8 mouse cellular contexts compared by ENCODE assay signal in the genomic region with DNA sequence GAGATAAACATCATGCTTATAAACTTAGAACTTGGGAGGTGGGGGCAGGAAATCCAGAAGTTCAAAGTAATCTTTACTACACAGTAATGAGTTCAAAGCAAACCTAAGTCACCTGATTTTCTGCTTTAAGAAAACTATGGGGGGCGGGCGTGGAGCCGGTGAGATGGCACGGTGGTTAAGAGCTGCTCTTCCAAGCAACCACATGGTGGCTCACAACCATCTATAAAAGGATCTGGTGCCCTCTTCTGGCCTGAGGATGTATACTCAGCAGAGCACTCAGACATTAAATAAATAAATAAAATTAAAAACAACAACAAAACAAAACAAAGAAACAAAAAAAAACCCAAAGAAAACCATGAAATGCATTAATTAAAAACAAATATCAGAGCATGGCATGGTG. TPM values are rescaled to one million over a fixed set of nuclear protein-coding genes. Genes with fewer than 3 reads are reported as not detected.
DNase-seq lines count a peak whose midpoint lies in the region; ATAC-seq and TF ChIP-seq lines count a peak whose summit lies in the region.

No protein-coding gene starts in this region.

- H3K9ac ChIP-seq in midbrain, embryonic 14.5 days (replicated peaks; ENCODE audit: low read length) = no peak overlapping the region
- H3K9ac ChIP-seq in midbrain, embryonic 15.5 days = no peak overlapping the region
- H3K9ac ChIP-seq in forebrain, embryonic 16.5 days (replicated peaks; ENCODE audit: low read depth, low read length) = no peak overlapping the region

- H3K4me3 ChIP-seq in midbrain, embryonic 14.5 days (replicated peaks; ENCODE audit: low read depth, low read length) = no peak overlapping the region
- no peak overlapping the region for H3K4me3 ChIP-seq in midbrain, embryonic 15.5 days
- H3K4me3 ChIP-seq in forebrain, embryonic 16.5 days (replicated peaks; ENCODE audit: low read length) = no peak overlapping the region

- no peaks in the 10 kb centered on the region for H3K4me1 ChIP-seq in midbrain, embryonic 14.5 days (ENCODE audit: control insufficient read depth, insufficient read depth, low read length)
- H3K4me1 ChIP-seq in midbrain, embryonic 15.5 days = no peaks in the 10 kb centered on the region
- H3K4me1 ChIP-seq in forebrain, embryonic 16.5 days (replicated peaks; ENCODE audit: control insufficient read depth, insufficient read depth, low read length) = no peaks in the 10 kb centered on the region

- H3K27me3 ChIP-seq in midbrain, embryonic 14.5 days (ENCODE audit: control insufficient read depth, insufficient read depth, low read length) = no peaks in the 10 kb centered on the region
- no peaks in the 10 kb centered on the region for H3K27me3 ChIP-seq in midbrain, embryonic 15.5 days (replicated peaks)
- H3K27me3 ChIP-seq in forebrain, embryonic 16.5 days (replicated peaks; ENCODE audit: control insufficient read depth, insufficient read depth, low read length) = no peaks in the 10 kb centered on the region

- peak; percentile 35; the same call in 1 of the 2 replicates for TF ChIP-seq CTCF in brain, embryonic 14.5 days (IDR thresholded peaks at IDR 0.05; ENCODE audit: borderline replicate concordance, extremely low read depth, insufficient read depth, insufficient read length)

- H3K9me3 ChIP-seq in midbrain, embryonic 14.5 days (ENCODE audit: control insufficient read depth, low read length) = no peaks in the 10 kb centered on the region
- no peaks in the 10 kb centered on the region for H3K9me3 ChIP-seq in midbrain, embryonic 15.5 days
- no peaks in the 10 kb centered on the region for H3K9me3 ChIP-seq in forebrain, embryonic 16.5 days (ENCODE audit: control insufficient read depth, low read length)

- peak; percentile 72 for ATAC-seq in frontal cortex, adult (ENCODE audit: low TSS enrichment)
- ATAC-seq in midbrain, embryonic 14.5 days (ENCODE audit: low FRiP score, low TSS enrichment) = no peak
- ATAC-seq in midbrain, embryonic 15.5 days (replicated peaks) = no peak
- ATAC-seq in inflammation-experienced regulatory T-cells, adult 6 months = peak; percentile 82
- ATAC-seq in forebrain, embryonic 16.5 days = no peak

- H3K27ac ChIP-seq in midbrain, embryonic 14.5 days (replicated peaks; ENCODE audit: low read depth, low read length) = no peak overlapping the region
- H3K27ac ChIP-seq in midbrain, embryonic 15.5 days = no peak overlapping the region
- H3K27ac ChIP-seq in forebrain, embryonic 16.5 days (ENCODE audit: low read length) = no peak overlapping the region

- no peak overlapping the region for H3K4me2 ChIP-seq in midbrain, embryonic 14.5 days (ENCODE audit: low read length)
- no peak overlapping the region for H3K4me2 ChIP-seq in midbrain, embryonic 15.5 days
- no peak overlapping the region for H3K4me2 ChIP-seq in forebrain, embryonic 16.5 days (ENCODE audit: low read length)

- H3K36me3 ChIP-seq in midbrain, embryonic 14.5 days (ENCODE audit: control insufficient read depth, insufficient read depth, low read length) = no peaks in the 10 kb centered on the region
- H3K36me3 ChIP-seq in midbrain, embryonic 15.5 days (replicated peaks) = no peaks in the 10 kb centered on the region
- no peaks in the 10 kb centered on the region for H3K36me3 ChIP-seq in forebrain, embryonic 16.5 days (ENCODE audit: control insufficient read depth, insufficient read depth)

- 31% methylated on average over 4 of the region's 4 CpGs for WGBS in midbrain, embryonic 14.5 days
- 31% methylated on average over 4 of the region's 4 CpGs for WGBS in midbrain, embryonic 15.5 days
- WGBS in forebrain, embryonic 16.5 days = 33% methylated on average over 4 of the region's 4 CpGs

- TF ChIP-seq POLR2A in brain, embryonic 14.5 days (IDR thresholded peaks at IDR 0.05; ENCODE audit: borderline replicate concordance, extremely low read depth, insufficient read depth, insufficient read length, poor library complexity, severe bottlenecking) = no peak

- DNase-seq in frontal cortex, postnatal 14 days (ENCODE audit: low spot score in 2 of 2) = no peak
- peak; percentile 52 for DNase-seq in midbrain, embryonic 14.5 days
- peak; percentile 55 for DNase-seq in brain, embryonic 14.5 days (ENCODE audit: low read depth)
- DNase-seq in thymus, postnatal 4 days = peak; percentile 64

RNA-seq across cellular contexts. Expression of a gene that starts 5.1 kb away (rescaled TPM):
- polyA plus RNA-seq in midbrain, embryonic 14.5 days (2014; fragmentation: Nextera tagmentation; extraction: Ambion mirVana) = 31.5 and 32.7 TPM in 2 replicates
- 37.2 and 40.1 TPM in 2 replicates for polyA plus RNA-seq in midbrain, embryonic 15.5 days (2015; fragmentation: Nextera tagmentation; extraction: Ambion mirVana)
- polyA plus RNA-seq in brain, embryonic 14.5 days (2012; rRNA removed) = 8.2 and 15.0 TPM in 2 replicates
- not detected for polyA plus RNA-seq in inflammation-experienced regulatory T-cells, adult 6 months (2017; shearing (Covaris generic))
- 15.5 and 22.0 TPM in 2 replicates for polyA plus RNA-seq in forebrain, embryonic 16.5 days (2015; fragmentation: Nextera tagmentation; extraction: Ambion mirVana)

RNA-seq across cellular contexts. Expression of a gene that starts 37.3 kb away (rescaled TPM):
- 94.5 and 96.1 TPM in 2 replicates for polyA plus RNA-seq in midbrain, embryonic 14.5 days (2014; fragmentation: Nextera tagmentation; extraction: Ambion mirVana)
- 78.8 and 87.7 TPM in 2 replicates for polyA plus RNA-seq in midbrain, embryonic 15.5 days (2015; fragmentation: Nextera tagmentation; extraction: Ambion mirVana)
- 84.3 and 101 TPM in 2 replicates for polyA plus RNA-seq in brain, embryonic 14.5 days (2012; rRNA removed)
- polyA plus RNA-seq in inflammation-experienced regulatory T-cells, adult 6 months (2017; shearing (Covaris generic)) = 100 to 1,000 TPM in 1 of 3 experiments, 10 to 100 TPM in 2; 58.5 to 120 (median 72.2) TPM
- polyA plus RNA-seq in forebrain, embryonic 16.5 days (2015; fragmentation: Nextera tagmentation; extraction: Ambion mirVana) = 114 and 129 TPM in 2 replicates

Comparison
In these comparisons a context has a peak if more than half of its experiments do, and no peak if none do; other contexts are left out.
1. ATAC-seq: peak in frontal cortex, adult (single experiment) and inflammation-experienced regulatory T-cells, adult 6 months (single experiment); none in midbrain, embryonic 14.5 days (single experiment), midbrain, embryonic 15.5 days (single experiment) and forebrain, embryonic 16.5 days (single experiment).
2. DNase-seq: peak in midbrain, embryonic 14.5 days (single experiment), brain, embryonic 14.5 days (single experiment) and thymus, postnatal 4 days (single experiment); none in frontal cortex, postnatal 14 days (0 of 2).